8 mouse cellular contexts compared by ENCODE assay signal in genomic region chr5:3197952-3198841, GRCm38 (mm10).
DNase-seq lines count a peak whose midpoint lies in the region; ATAC-seq lines count a peak whose summit lies in the region.

No protein-coding gene starts in this region.

- 53% methylated on average over 16 of the region's 16 CpGs for WGBS in embryonic facial prominence, embryonic 12.5 days
- WGBS in embryonic facial prominence, embryonic 10.5 days, result 64% methylated on average over 16 of the region's 16 CpGs
- 66% methylated on average over 16 of the region's 16 CpGs for WGBS in hindbrain, embryonic 13.5 days

- no peaks in the 10 kb centered on the region for H3K9me3 ChIP-seq in embryonic facial prominence, embryonic 12.5 days
- H3K9me3 ChIP-seq in embryonic facial prominence, embryonic 10.5 days, result no peaks in the 10 kb centered on the region
- H3K9me3 ChIP-seq in hindbrain, embryonic 13.5 days, result no peaks in the 10 kb centered on the region

- no peaks in the 10 kb centered on the region for H3K27me3 ChIP-seq in embryonic facial prominence, embryonic 12.5 days
- no peaks in the 10 kb centered on the region for H3K27me3 ChIP-seq in embryonic facial prominence, embryonic 10.5 days (replicated peaks; ENCODE audit: low read depth, poor library complexity, severe bottlenecking)
- H3K27me3 ChIP-seq in hindbrain, embryonic 13.5 days, result no peaks in the 10 kb centered on the region

- peak overlapping the region; percentile 51 for H3K27ac ChIP-seq in embryonic facial prominence, embryonic 12.5 days
- no peak overlapping the region for H3K27ac ChIP-seq in embryonic facial prominence, embryonic 10.5 days (replicated peaks)
- no peak overlapping the region for H3K27ac ChIP-seq in hindbrain, embryonic 13.5 days

- H3K4me1 ChIP-seq in embryonic facial prominence, embryonic 12.5 days, result peaks cover 7% of the 10 kb centered on the region
- peaks cover 7% of the 10 kb centered on the region; the same call in 1 of the 2 replicates for H3K4me1 ChIP-seq in embryonic facial prominence, embryonic 10.5 days
- H3K4me1 ChIP-seq in hindbrain, embryonic 13.5 days (replicated peaks), result no peaks in the 10 kb centered on the region

- H3K36me3 ChIP-seq in embryonic facial prominence, embryonic 12.5 days, result no peaks in the 10 kb centered on the region
- H3K36me3 ChIP-seq in embryonic facial prominence, embryonic 10.5 days (replicated peaks), result no peaks in the 10 kb centered on the region
- no peaks in the 10 kb centered on the region for H3K36me3 ChIP-seq in hindbrain, embryonic 13.5 days

- no peak for DNase-seq in embryonic facial prominence, embryonic 10.5 days (ENCODE audit: low spot score)
- DNase-seq in adrenal gland, postnatal 14 days, result peak; percentile 40
- peak; percentile 66 to 75 for DNase-seq in heart, adult 9 months (ENCODE audit: low spot score in 2 of 2)
- peak; percentile 81 for DNase-seq in kidney, postnatal 10 days
- peak; percentile 37 to 45 for DNase-seq in lung, postnatal 4 days
- DNase-seq in cerebellum, postnatal 25 days, result no peak

- no peak overlapping the region for H3K4me3 ChIP-seq in embryonic facial prominence, embryonic 12.5 days
- no peak overlapping the region for H3K4me3 ChIP-seq in embryonic facial prominence, embryonic 10.5 days
- no peak overlapping the region for H3K4me3 ChIP-seq in hindbrain, embryonic 13.5 days

- H3K4me2 ChIP-seq in embryonic facial prominence, embryonic 12.5 days (replicated peaks), result no peak overlapping the region
- no peak overlapping the region for H3K4me2 ChIP-seq in hindbrain, embryonic 13.5 days

- no peak overlapping the region for H3K9ac ChIP-seq in embryonic facial prominence, embryonic 12.5 days
- no peak overlapping the region for H3K9ac ChIP-seq in hindbrain, embryonic 13.5 days

- no peak for ATAC-seq in embryonic facial prominence, embryonic 12.5 days (ENCODE audit: insufficient number of reproducible peaks, insufficient read depth, low FRiP score, low TSS enrichment)
- ATAC-seq in hindbrain, embryonic 13.5 days (ENCODE audit: low FRiP score), result no peak

Comparison
In these comparisons a context has a peak if more than half of its experiments do, and no peak if none do; other contexts are left out.
1. DNase-seq: peak in adrenal gland, postnatal 14 days (single experiment), heart, adult 9 months (2 of 2), kidney, postnatal 10 days (single experiment) and lung, postnatal 4 days (2 of 2); none in embryonic facial prominence, embryonic 10.5 days (single experiment) and cerebellum, postnatal 25 days (0 of 2).